Mouse (Mus musculus) megakaryocyte, embryonic 14.5 days (primary cell): ENCODE measurements around the gene Lax1.

ENCODE experiments used
- FLI1 ChIP-seq: IDR thresholded peaks from 2 replicates; pipeline ENCODE4 v1.6.1; 2012; ENCODE audit warnings: low read length, inconsistent platforms, mixed read lengths
- GATA1 ChIP-seq: IDR thresholded peaks from 3 replicates; pipeline ENCODE4 v1.6.1; 2012; ENCODE audit warnings: mixed read lengths, low read length, inconsistent platforms, borderline replicate concordance

- no peak for TF ChIP-seq GATA1
- no peak for TF ChIP-seq FLI1
These were observed 30.4 kb upstream of the Lax1 start for GRCm38 (mm10) chr1:133720342-133720741.
